Comparison of ENCODE assay signal across 8 mouse cellular contexts in genomic region chr2:11320241-11320640, GRCm38 (mm10).
DNase-seq lines count a peak whose midpoint lies in the region; ATAC-seq and TF ChIP-seq lines count a peak whose summit lies in the region.

No protein-coding gene starts in this region.

- no peak overlapping the region for H3K4me2 ChIP-seq in forebrain, embryonic 16.5 days (ENCODE audit: low read length)
- no peak overlapping the region for H3K4me2 ChIP-seq in forebrain, embryonic 12.5 days

- H3K4me1 ChIP-seq in forebrain, embryonic 16.5 days (replicated peaks; ENCODE audit: control insufficient read depth, insufficient read depth, low read length), result no peaks in the 10 kb centered on the region
- H3K4me1 ChIP-seq in forebrain, embryonic 12.5 days, result no peaks in the 10 kb centered on the region
- H3K4me1 ChIP-seq in cortical plate, adult 2 months (ENCODE audit: control insufficient read depth, insufficient read depth, low read length), result no peaks in the 10 kb centered on the region

- no peak for TF ChIP-seq POLR2A in cortical plate, adult 2 months (IDR thresholded peaks at IDR 0.05; ENCODE audit: extremely low read depth, insufficient read depth, low read length)

- intact Hi-C loops in left cerebral cortex, postnatal 14 days (cut with DNase I), result no loop called here

- peak; percentile 11 for DNase-seq in ovary, postnatal 36 days (ENCODE audit: low spot score)
- no peak for DNase-seq in ovary, postnatal 10 days (ENCODE audit: low spot score)
- peak; percentile 57 to 65 for DNase-seq in left cerebral cortex, postnatal 14 days (ENCODE audit: low spot score in 2 of 2)
- peak; percentile 36 for DNase-seq in right cerebral cortex, postnatal 14 days
- DNase-seq in cerebellum, adult 9-11 months, result no peak

- H3K36me3 ChIP-seq in forebrain, embryonic 16.5 days (ENCODE audit: control insufficient read depth, insufficient read depth), result no peaks in the 10 kb centered on the region
- H3K36me3 ChIP-seq in forebrain, embryonic 12.5 days (replicated peaks), result no peaks in the 10 kb centered on the region

- H3K27ac ChIP-seq in forebrain, embryonic 16.5 days (ENCODE audit: low read length), result no peak overlapping the region
- H3K27ac ChIP-seq in forebrain, embryonic 12.5 days, result no peak overlapping the region
- no peak overlapping the region for H3K27ac ChIP-seq in cortical plate, adult 2 months (ENCODE audit: insufficient read depth, low read length)

- no peak overlapping the region for H3K9ac ChIP-seq in forebrain, embryonic 16.5 days (replicated peaks; ENCODE audit: low read depth, low read length)
- H3K9ac ChIP-seq in forebrain, embryonic 12.5 days, result no peak overlapping the region

- 38% methylated on average over 10 of the region's 10 CpGs for WGBS in forebrain, embryonic 16.5 days
- WGBS in forebrain, embryonic 12.5 days, result 39% methylated on average over 10 of the region's 10 CpGs

- ATAC-seq in forebrain, embryonic 16.5 days, result peak; percentile 63; the same call in 1 of the 2 replicates
- no peak for ATAC-seq in forebrain, embryonic 12.5 days (ENCODE audit: low FRiP score)

- no peak overlapping the region for H3K4me3 ChIP-seq in forebrain, embryonic 16.5 days (replicated peaks; ENCODE audit: low read length)
- H3K4me3 ChIP-seq in forebrain, embryonic 12.5 days (replicated peaks), result no peak overlapping the region
- no peak overlapping the region for H3K4me3 ChIP-seq in cortical plate, adult 2 months (ENCODE audit: insufficient read depth, low read length)

- no peaks in the 10 kb centered on the region for H3K9me3 ChIP-seq in forebrain, embryonic 16.5 days (ENCODE audit: control insufficient read depth, low read length)
- H3K9me3 ChIP-seq in forebrain, embryonic 12.5 days, result no peaks in the 10 kb centered on the region

- peak; percentile 84 for TF ChIP-seq CTCF in cortical plate, adult 2 months (IDR thresholded peaks at IDR 0.05; ENCODE audit: extremely low read depth, insufficient read depth, low read length)

- H3K27me3 ChIP-seq in forebrain, embryonic 16.5 days (replicated peaks; ENCODE audit: control insufficient read depth, insufficient read depth, low read length), result no peaks in the 10 kb centered on the region
- no peaks in the 10 kb centered on the region for H3K27me3 ChIP-seq in forebrain, embryonic 12.5 days

Comparison
In these comparisons a context has a peak if more than half of its experiments do, and no peak if none do; other contexts are left out.
1. DNase-seq: peak in ovary, postnatal 36 days (single experiment), left cerebral cortex, postnatal 14 days (2 of 2) and right cerebral cortex, postnatal 14 days (single experiment); none in ovary, postnatal 10 days (single experiment) and cerebellum, adult 9-11 months (single experiment).